Mouse (Mus musculus) heart, postnatal 10 days (tissue): ENCODE measurements around the gene 1700029F12Rik. TPM values are rescaled to one million over a fixed set of nuclear protein-coding genes. Genes with fewer than 3 reads are reported as not detected.

Experiments used
- DNase-seq, 2 experiments: peaks; one replicate each; pipeline ENCODE4 v3.0.0; 2021
- intact Hi-C: fragments of 180-260 bp; cut with DNase I; formaldehyde crosslinking; loops from one replicate; pipeline ENCODE4 v1.15.1; 2025
- total RNA-seq, 2 experiments: library from RNA; stranded (reverse); gene quantifications; 2 replicates each; pipeline ENCODE4 v1.2.3; 2021

The 1700029F12Rik gene
- total RNA-seq, 2 experiments from 2014 or later: not detected

GRCm38 (mm10) chr13:97051158-97051557, 17.0 kb upstream of the 1700029F12Rik start:
- intact Hi-C loops: loop anchor here (10.0 kb wide), 1 partner anchor 196 kb away; no protein-coding TSS in a partner anchor
- DNase-seq: peak; percentile 14 to 26

DNA sequence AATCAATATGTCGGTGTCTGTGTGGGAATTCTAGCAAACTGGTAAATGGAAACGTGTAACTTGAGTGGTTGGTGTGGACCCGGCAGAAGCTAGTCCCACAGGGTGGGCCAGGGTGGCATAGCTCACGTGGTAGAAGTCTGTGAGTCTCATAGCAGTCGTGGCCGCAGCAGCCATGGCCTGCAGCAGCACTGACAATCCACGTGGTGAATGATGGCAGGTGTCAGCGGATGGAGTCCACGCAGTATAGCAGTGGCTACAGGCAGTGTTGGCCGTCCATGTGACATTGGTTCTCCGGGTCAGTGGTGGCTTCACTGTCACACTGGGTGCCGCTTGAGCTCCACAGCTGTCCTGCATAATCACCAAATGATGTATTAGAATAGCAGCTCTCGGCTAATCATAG, 4.1 kb downstream of the 1700029F12Rik start:
- intact Hi-C loops: no loop called here
- no peak for DNase-seq

DNA sequence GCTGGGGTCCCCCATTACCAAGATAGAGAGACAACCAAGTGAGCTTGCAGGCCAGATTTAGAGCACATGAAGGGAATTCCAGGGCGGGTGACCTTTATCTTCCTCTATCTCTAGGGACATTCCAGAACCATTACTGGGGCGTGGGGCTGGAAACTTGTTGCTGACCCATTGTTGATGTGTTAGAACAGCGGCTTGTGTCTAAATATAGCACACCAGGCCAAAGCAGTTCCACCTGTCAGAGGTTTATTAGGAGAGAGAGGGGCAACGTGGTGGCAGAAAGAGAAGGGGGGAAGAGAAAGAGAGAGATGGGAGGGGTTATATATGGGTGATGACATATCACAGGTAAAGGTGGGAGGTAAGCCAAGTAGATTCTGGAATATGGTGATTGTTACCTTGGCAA, 12.3 kb downstream of the 1700029F12Rik start:
- peak in 1 of 2 experiments; percentile 4 for DNase-seq
- intact Hi-C loops: no loop called here

DNA sequence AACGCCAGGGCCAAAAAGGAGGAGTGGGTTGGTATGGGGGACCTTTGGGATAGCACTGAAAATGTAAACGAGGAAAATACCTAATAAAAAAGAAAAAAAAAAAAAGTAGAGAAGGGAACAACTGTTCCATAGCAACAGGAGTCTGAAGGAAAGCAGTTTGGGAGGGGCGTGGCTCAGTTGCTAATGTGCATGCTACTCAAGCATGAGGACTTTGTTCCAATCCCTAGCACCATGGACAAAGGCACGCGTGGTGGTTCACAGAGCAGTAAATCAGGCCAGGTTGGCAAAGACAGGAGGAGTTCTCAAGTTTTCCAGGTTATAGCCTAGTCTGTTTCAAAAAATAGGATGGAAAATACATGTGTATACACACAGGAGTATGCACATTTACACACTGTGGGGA, 14.0 kb downstream of the 1700029F12Rik start:
- intact Hi-C loops: no loop called here

DNA sequence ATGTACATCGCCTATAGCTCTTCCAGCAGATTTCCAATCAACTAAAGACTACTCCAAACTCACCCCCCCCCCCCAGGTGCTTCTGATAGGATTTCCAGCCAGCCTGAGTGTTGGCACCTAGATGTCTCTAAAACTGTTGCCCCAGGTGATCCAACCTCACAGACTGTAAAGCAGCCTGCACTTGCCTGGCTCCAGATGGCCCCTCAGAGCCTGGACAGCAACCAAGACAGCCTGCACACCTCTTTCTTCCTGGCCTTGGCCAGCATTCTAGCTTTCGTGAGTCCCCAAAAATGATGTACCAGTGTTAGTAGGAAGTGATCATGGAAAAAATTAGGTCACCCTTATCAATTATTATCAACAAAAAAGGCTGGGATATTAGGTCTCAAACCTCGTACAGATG, 16.5 kb downstream of the 1700029F12Rik start:
- intact Hi-C loops: no loop called here
- no peak for DNase-seq

More for the DNA sequence above, 14.0 kb downstream of the 1700029F12Rik start:
- no peak for DNase-seq

GRCm38 (mm10) chr13:97014366-97014765, 19.8 kb downstream of the 1700029F12Rik start:
- intact Hi-C loops: no loop called here
- no peak for DNase-seq

GRCm38 (mm10) chr13:97008266-97009153, 25.7 kb downstream of the 1700029F12Rik start:
- intact Hi-C loops: loop anchor here (2.0 to 10.0 kb wide), 3 partner anchors 44 to 154 kb away; partner anchors contain the start of gene Gcnt4
- DNase-seq: peak; percentile 26 to 30

GRCm38 (mm10) chr13:97007501-97008265, 26.5 kb downstream of the 1700029F12Rik start:
- intact Hi-C loops: loop anchor here (2.0 to 10.0 kb wide), 3 partner anchors 45 to 153 kb away; partner anchors contain the start of gene Gcnt4
- DNase-seq: peak in 1 of 2 experiments; percentile 13

GRCm38 (mm10) chr13:97006784-97007183, 27.4 kb downstream of the 1700029F12Rik start:
- intact Hi-C loops: loop anchor here (10.0 kb wide), 1 partner anchor 152 kb away; no protein-coding TSS in a partner anchor

GRCm38 (mm10) chr13:96997080-96997479, 37.1 kb downstream of the 1700029F12Rik start:
- intact Hi-C loops: no loop called here
- DNase-seq: no peak

More at GRCm38 (mm10) chr13:97006784-97007183, 27.4 kb downstream of the 1700029F12Rik start:
- no peak for DNase-seq

DNA sequence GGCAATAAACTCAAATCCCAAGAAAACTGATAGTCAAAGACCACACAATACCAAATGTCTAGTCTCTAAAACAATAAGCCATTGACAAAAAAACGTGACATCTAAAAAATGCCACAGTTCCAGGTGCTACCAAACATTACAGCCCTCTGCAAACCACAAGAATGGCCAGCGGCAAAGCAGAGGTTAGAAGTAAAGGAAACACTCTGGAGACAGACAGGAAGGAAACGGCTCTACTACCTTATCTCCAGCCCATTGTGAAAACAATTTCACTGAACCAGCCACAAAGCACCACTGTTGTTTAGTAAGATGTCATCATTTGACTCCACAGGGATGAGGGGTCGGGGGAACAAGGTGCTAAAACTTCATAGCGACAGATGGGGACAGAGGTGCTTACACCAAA, 38.9 kb downstream of the 1700029F12Rik start:
- no peak for DNase-seq
- intact Hi-C loops: no loop called here

- no peak for DNase-seq
- intact Hi-C loops: no loop called here
These were observed 40.7 kb downstream of the 1700029F12Rik start for GRCm38 (mm10) chr13:96993291-96993989.

- no peak for DNase-seq
- intact Hi-C loops: no loop called here
These were observed 43.4 kb downstream of the 1700029F12Rik start for GRCm38 (mm10) chr13:96990561-96991265.

DNA sequence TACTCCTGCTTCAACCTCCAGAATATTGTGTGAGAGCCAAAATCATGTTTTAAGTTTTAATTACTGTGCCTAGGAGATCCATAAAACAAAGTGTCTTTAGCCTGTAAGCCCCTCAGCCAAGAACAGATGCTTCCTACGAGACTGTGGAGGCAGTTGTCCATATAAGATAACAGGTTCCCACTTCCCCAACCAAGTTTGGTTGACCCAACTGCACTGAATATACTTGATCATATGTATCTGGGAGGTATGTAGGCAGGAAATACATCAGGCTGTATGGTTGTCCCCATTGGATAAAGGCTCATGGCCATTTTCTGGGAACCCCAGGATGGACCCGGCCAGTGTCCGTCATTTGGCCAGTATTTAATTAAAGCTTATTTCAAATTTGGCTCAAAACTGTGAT, 44.1 kb downstream of the 1700029F12Rik start:
- intact Hi-C loops: no loop called here

GRCm38 (mm10) chr13:96989129-96989528, 45.0 kb downstream of the 1700029F12Rik start:
- intact Hi-C loops: no loop called here
- DNase-seq: no peak

More for the DNA sequence above, 44.1 kb downstream of the 1700029F12Rik start:
- DNase-seq: no peak

DNA sequence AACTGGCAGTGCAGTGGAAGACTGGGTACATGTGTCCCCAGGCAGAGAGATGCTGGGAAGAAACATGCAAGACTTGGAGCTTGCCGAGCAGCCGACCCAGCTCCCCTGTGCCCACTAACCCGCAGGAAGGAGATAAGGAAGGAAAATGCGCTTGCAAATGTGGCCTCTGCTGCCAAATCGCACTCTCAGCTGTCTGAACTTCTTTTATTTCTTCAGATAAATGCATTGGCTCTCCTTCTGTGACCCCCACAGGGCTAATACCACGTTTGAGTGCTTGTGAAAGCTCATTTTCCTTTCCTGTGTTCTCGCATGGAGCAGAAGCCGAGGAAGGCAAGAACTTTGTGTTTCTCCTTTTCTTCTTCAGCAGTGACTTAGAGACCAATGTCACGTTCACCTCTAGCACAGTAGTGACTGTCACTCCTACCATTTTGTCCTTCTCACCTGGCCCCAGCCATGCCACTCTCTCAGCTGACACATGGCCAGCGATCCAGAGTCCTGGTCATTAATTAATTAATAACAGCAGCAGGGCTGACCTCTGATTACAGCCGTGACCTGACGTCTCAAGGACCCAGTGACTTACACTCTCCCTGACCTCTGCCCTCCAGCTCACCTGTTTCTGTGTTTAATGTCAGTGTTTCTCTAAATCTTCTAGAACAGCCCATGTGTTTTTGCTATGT, 48.4 kb downstream of the 1700029F12Rik start:
- DNase-seq: no peak
- intact Hi-C loops: no loop called here

- intact Hi-C loops: no loop called here
These were observed 49.5 kb downstream of the 1700029F12Rik start for GRCm38 (mm10) chr13:96984688-96985087.

DNA sequence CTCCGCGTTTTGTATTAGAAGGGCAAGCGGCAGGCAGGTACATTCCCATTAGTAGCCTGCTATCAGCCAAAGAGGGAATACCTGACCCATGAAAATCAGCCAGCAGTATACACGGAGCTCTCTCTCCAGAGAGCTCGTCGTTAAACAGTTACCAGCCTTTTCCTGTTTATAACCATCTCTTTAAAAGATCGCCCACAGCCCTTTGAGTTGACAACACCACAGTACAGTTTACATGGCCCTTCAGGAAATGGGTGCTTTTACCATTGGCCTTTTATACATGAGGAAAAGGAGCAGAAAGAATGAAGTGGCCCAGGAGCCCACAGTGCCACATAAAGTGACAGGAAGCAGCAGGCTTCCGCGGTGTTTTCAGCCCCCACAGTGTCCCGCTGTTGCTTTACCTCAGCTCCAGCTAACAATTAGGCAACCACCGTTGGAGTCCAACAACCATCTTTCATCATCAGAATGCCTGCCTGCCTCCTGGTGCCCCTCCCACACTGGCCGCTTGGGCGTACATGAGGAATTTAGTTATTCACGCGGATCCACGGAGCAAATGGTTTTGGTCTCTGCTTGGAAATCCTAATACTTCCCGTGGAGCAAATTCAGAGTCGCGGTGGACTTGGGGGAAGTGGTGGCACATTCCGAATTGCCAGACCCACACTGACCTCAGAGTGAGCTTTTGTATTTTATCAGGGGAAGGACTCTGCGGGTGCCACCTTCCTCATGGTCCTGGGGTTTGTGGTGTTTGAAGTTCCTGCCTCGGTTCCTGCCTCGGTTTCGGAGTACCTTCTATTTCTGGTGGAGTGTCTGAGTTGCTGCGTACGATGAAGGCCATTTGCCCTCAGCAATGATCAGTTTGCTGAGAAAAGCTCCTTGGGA, 50.7 kb downstream of the 1700029F12Rik start:
- intact Hi-C loops: no loop called here
- DNase-seq: no peak

More at GRCm38 (mm10) chr13:96984688-96985087, 49.5 kb downstream of the 1700029F12Rik start:
- DNase-seq: no peak
